In genomic region chr9:108234682-108235081, GRCm38 (mm10) we compare ENCODE assay signal across 26 mouse cellular contexts. TPM values are rescaled to one million over a fixed set of nuclear protein-coding genes. Genes with fewer than 3 reads are reported as not detected.
A peak's percentile ranks its signal among the peaks of the same experiment; 100 is the strongest.
DNase-seq lines count a peak whose midpoint lies in the region; ATAC-seq lines count a peak whose summit lies in the region.
"Had no signal": no experiment of that assay in that cellular context is flagged by ENCODE, and none has a peak within 500 bp of the region (broad histone marks: within the 10 kb centered on the region; RNA-seq: fewer than 3 reads in every experiment).

No protein-coding gene starts in this region.

- no peak overlapping the region for H3K4me3 ChIP-seq in heart, embryonic 10.5 days
- no peak overlapping the region for H3K4me3 ChIP-seq in heart, embryonic 16.5 days (ENCODE audit: low read length)
- no peak overlapping the region for H3K4me3 ChIP-seq in kidney, embryonic 14.5 days (ENCODE audit: low read length)
- H3K4me3 ChIP-seq: embryonic facial prominence, embryonic 15.5 days; hindbrain, embryonic 10.5 days; intestine, embryonic 15.5 days; midbrain, embryonic 15.5 days; neural tube, embryonic 12.5 days had no signal

- H3K27me3 ChIP-seq in heart, embryonic 10.5 days (ENCODE audit: insufficient read depth, poor library complexity, severe bottlenecking): no peaks in the 10 kb centered on the region
- H3K27me3 ChIP-seq in heart, embryonic 16.5 days (ENCODE audit: control insufficient read depth, insufficient read depth, low read length): no peaks in the 10 kb centered on the region
- no peaks in the 10 kb centered on the region for H3K27me3 ChIP-seq in kidney, embryonic 14.5 days (ENCODE audit: control insufficient read depth, insufficient read depth, low read length)
- H3K27me3 ChIP-seq: embryonic facial prominence, embryonic 15.5 days; intestine, embryonic 15.5 days; midbrain, embryonic 15.5 days; neural tube, embryonic 12.5 days had no signal

- ATAC-seq in heart, embryonic 16.5 days (replicated peaks; ENCODE audit: extremely low read depth, insufficient read depth, low FRiP score): no peak
- no peak for ATAC-seq in kidney, embryonic 14.5 days (ENCODE audit: low FRiP score, low TSS enrichment)
- ATAC-seq: forebrain, embryonic 14.5 days; hindbrain, embryonic 16.5 days; intestine, embryonic 15.5 days; midbrain, embryonic 15.5 days had no signal

- DNase-seq in adrenal gland, adult 2 months: peak; percentile 48
- DNase-seq in adrenal gland, adult 18-20 months (ENCODE audit: low spot score in 2 of 2): no peak
- no peak for DNase-seq in heart, embryonic 10.5 days (ENCODE audit: low spot score)
- DNase-seq in heart, adult 9 months (ENCODE audit: low spot score in 2 of 2): no peak
- no peak for DNase-seq in heart, postnatal 14 days
- peak; percentile 29 for DNase-seq in brain, adult 2 months (ENCODE audit: low read depth, low spot score)
- DNase-seq: cerebellum, adult 11 months; cerebellum, adult 9-11 months; gastrocnemius, postnatal 25 days; kidney, adult 8-10 months; kidney, postnatal 14 days; layer of hippocampus, postnatal 36 days; lung, adult 18-20 months; retina, postnatal 1 day; right cerebral cortex, postnatal 25 days; spleen, adult 18-20 months had no signal

- no peak overlapping the region for H3K4me2 ChIP-seq in heart, embryonic 16.5 days (ENCODE audit: low read depth, low read length)
- H3K4me2 ChIP-seq in kidney, embryonic 14.5 days (replicated peaks; ENCODE audit: low read depth, low read length): no peak overlapping the region
- H3K4me2 ChIP-seq: embryonic facial prominence, embryonic 15.5 days; intestine, embryonic 15.5 days; liver, embryonic 11.5 days; midbrain, embryonic 15.5 days; neural tube, embryonic 12.5 days had no signal

- 46% methylated on average over 2 of the region's 2 CpGs for WGBS in heart, embryonic 10.5 days
- WGBS in heart, embryonic 16.5 days: 45% methylated on average over 2 of the region's 2 CpGs
- 95% methylated on average over 2 of the region's 2 CpGs for WGBS in kidney, embryonic 14.5 days

- H3K27ac ChIP-seq in heart, embryonic 10.5 days: peak overlapping the region; percentile 30; the same call in 1 of the 2 replicates
- peak overlapping the region; percentile 3; the same call in 1 of the 2 replicates for H3K27ac ChIP-seq in heart, embryonic 16.5 days (ENCODE audit: low read length)
- no peak overlapping the region for H3K27ac ChIP-seq in kidney, embryonic 14.5 days (ENCODE audit: low read depth, low read length)
- H3K27ac ChIP-seq: embryonic facial prominence, embryonic 15.5 days; hindbrain, embryonic 10.5 days; intestine, embryonic 15.5 days; midbrain, embryonic 15.5 days; neural tube, embryonic 12.5 days had no signal

- peaks cover 19% of the 10 kb centered on the region; the same call in 1 of the 2 replicates for H3K36me3 ChIP-seq in heart, embryonic 10.5 days
- no peaks in the 10 kb centered on the region for H3K36me3 ChIP-seq in heart, embryonic 16.5 days (ENCODE audit: control insufficient read depth, insufficient read depth)
- no peaks in the 10 kb centered on the region for H3K36me3 ChIP-seq in kidney, embryonic 14.5 days (ENCODE audit: control insufficient read depth, insufficient read depth, low read length)
- H3K36me3 ChIP-seq: midbrain, embryonic 15.5 days had no signal

- intact Hi-C loops in heart, postnatal 14 days (cut with DNase I): no loop called here

- no peak overlapping the region for H3K9ac ChIP-seq in heart, embryonic 16.5 days (ENCODE audit: low read length)
- no peak overlapping the region for H3K9ac ChIP-seq in kidney, embryonic 14.5 days (ENCODE audit: low read depth, low read length)
- H3K9ac ChIP-seq: embryonic facial prominence, embryonic 15.5 days; intestine, embryonic 15.5 days; midbrain, embryonic 15.5 days; neural tube, embryonic 12.5 days had no signal

- peaks cover 55% of the 10 kb centered on the region for H3K4me1 ChIP-seq in heart, embryonic 10.5 days
- H3K4me1 ChIP-seq in heart, embryonic 16.5 days (ENCODE audit: control insufficient read depth, insufficient read depth, low read length): peaks cover 24% of the 10 kb centered on the region
- peaks cover 30% of the 10 kb centered on the region for H3K4me1 ChIP-seq in kidney, embryonic 14.5 days (ENCODE audit: control insufficient read depth, insufficient read depth, low read length)
- H3K4me1 ChIP-seq: embryonic facial prominence, embryonic 15.5 days; hindbrain, embryonic 10.5 days; intestine, embryonic 15.5 days; midbrain, embryonic 15.5 days; neural tube, embryonic 12.5 days had no signal

- H3K9me3 ChIP-seq in heart, embryonic 10.5 days: no peaks in the 10 kb centered on the region
- no peaks in the 10 kb centered on the region for H3K9me3 ChIP-seq in heart, embryonic 16.5 days (replicated peaks; ENCODE audit: control insufficient read depth, low read length)
- H3K9me3 ChIP-seq in kidney, embryonic 14.5 days (ENCODE audit: control insufficient read depth, low read length): no peaks in the 10 kb centered on the region
- H3K9me3 ChIP-seq: embryonic facial prominence, embryonic 15.5 days; hindbrain, embryonic 10.5 days; intestine, embryonic 15.5 days; midbrain, embryonic 15.5 days; neural tube, embryonic 12.5 days had no signal

RNA-seq across cellular contexts. Expression of gene Dag1, which starts 29.1 kb away (rescaled TPM):
- total RNA-seq in adrenal gland, adult 2 months (2021): 100 to 1,000 TPM; 143 to 148 TPM
- polyA plus RNA-seq in adrenal gland, adult 2 months (2012; rRNA removed): 59.3 and 86.5 TPM in 2 replicates
- total RNA-seq in adrenal gland, adult 18-20 months (2021): 100 to 1,000 TPM; 136 to 137 TPM
- polyA plus RNA-seq in heart, embryonic 10.5 days (2016; fragmentation: Nextera tagmentation; extraction: Ambion mirVana): 128 and 197 TPM in 2 replicates
- 136 and 145 TPM in 2 replicates for polyA plus RNA-seq in heart, embryonic 16.5 days (2015; fragmentation: Nextera tagmentation; extraction: Ambion mirVana)
- total RNA-seq in heart, postnatal 14 days (2021): 100 to 1,000 TPM; 362 to 379 TPM
- 60.7 and 129 TPM in 2 replicates for polyA plus RNA-seq in kidney, embryonic 14.5 days (2014; fragmentation: Nextera tagmentation; extraction: Ambion mirVana)

RNA-seq across cellular contexts. Expression of gene Bsn, which starts 44.5 kb away (rescaled TPM):
- 1 to 10 TPM; 5.0 to 5.2 TPM for total RNA-seq in adrenal gland, adult 2 months (2021)
- polyA plus RNA-seq in adrenal gland, adult 2 months (2012; rRNA removed): 4.1 and 4.3 TPM in 2 replicates
- 1 to 10 TPM; 1.8 to 3.1 TPM for total RNA-seq in adrenal gland, adult 18-20 months (2021)
- 1.3 and 1.4 TPM in 2 replicates for polyA plus RNA-seq in heart, embryonic 10.5 days (2016; fragmentation: Nextera tagmentation; extraction: Ambion mirVana)
- polyA plus RNA-seq in heart, embryonic 16.5 days (2015; fragmentation: Nextera tagmentation; extraction: Ambion mirVana): 0.34 and 0.81 TPM in 2 replicates
- under 1 TPM; 0.05 to 0.07 TPM for total RNA-seq in heart, postnatal 14 days (2021)
- polyA plus RNA-seq in kidney, embryonic 14.5 days (2014; fragmentation: Nextera tagmentation; extraction: Ambion mirVana): 0.76 and 0.77 TPM in 2 replicates

RNA-seq across cellular contexts. Expression of gene Nicn1, which starts 55.5 kb away (rescaled TPM):
- 10 to 100 TPM; 17.5 to 24.9 TPM for total RNA-seq in adrenal gland, adult 2 months (2021)
- 16.6 and 18.8 TPM in 2 replicates for polyA plus RNA-seq in adrenal gland, adult 2 months (2012; rRNA removed)
- 10 to 100 TPM; 19.0 to 29.2 TPM for total RNA-seq in adrenal gland, adult 18-20 months (2021)
- 21.4 and 24.2 TPM in 2 replicates for polyA plus RNA-seq in heart, embryonic 10.5 days (2016; fragmentation: Nextera tagmentation; extraction: Ambion mirVana)
- polyA plus RNA-seq in heart, embryonic 16.5 days (2015; fragmentation: Nextera tagmentation; extraction: Ambion mirVana): 23.7 and 26.9 TPM in 2 replicates
- total RNA-seq in heart, postnatal 14 days (2021): 10 to 100 TPM; 18.4 to 19.8 TPM
- polyA plus RNA-seq in kidney, embryonic 14.5 days (2014; fragmentation: Nextera tagmentation; extraction: Ambion mirVana): 40.2 and 42.4 TPM in 2 replicates

Comparison
In these comparisons a context has a peak if more than half of its experiments do, and no peak if none do; other contexts are left out.
1. DNase-seq: peak in adrenal gland, adult 2 months (single experiment) and brain, adult 2 months (single experiment); none in adrenal gland, adult 18-20 months (0 of 2), heart, embryonic 10.5 days (single experiment), heart, adult 9 months (0 of 2) and heart, postnatal 14 days (0 of 2).